Mouse (Mus musculus): ENCODE results near the gene Aaed1.
"Not testable (repeated sequence)": the region's sequence is repeated elsewhere in the genome, so short reads cannot be mapped to it uniquely, and the experiment has no call there.

Gene Aaed1

DNA sequence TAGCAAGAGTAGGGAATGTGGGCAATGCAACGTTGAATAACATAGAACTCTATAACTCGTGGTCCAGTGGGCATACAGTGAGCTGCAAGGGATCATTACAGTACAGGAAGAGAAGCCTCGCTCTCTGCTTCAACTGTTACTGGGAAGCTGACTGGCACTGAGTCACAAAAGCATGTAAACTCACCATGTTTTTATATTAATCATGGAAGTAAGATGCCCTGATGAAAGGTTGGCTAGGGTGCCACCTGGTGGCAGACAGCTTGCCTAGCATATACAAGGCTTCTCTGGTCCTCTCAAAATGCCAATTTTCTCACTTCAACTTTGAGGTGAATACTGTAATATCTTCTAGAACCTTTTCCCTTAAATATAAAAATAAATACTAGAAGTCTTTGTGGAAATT is 6.4 kb downstream of the Aaed1 start:
- DNase-seq, result peak; percentile 80 to 84

DNA sequence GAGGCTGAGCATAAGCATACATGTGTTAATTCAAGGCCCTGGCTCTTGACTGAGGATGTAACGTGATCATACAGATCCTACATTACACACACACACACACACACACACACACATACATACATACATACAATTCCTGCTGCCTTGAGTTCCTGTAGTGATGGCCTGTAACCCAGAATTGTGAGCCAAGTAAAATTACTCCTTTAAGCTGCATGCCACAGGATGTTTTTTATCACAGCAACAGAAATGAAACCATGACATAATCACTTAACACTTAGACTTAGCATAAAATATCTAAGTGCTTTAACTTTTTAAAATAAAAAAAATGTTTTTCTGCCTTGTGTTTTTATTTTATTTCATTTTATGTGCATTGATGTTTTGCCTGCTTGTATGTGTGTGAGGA is 13.4 kb downstream of the Aaed1 start:
- no peak for DNase-seq

DNA sequence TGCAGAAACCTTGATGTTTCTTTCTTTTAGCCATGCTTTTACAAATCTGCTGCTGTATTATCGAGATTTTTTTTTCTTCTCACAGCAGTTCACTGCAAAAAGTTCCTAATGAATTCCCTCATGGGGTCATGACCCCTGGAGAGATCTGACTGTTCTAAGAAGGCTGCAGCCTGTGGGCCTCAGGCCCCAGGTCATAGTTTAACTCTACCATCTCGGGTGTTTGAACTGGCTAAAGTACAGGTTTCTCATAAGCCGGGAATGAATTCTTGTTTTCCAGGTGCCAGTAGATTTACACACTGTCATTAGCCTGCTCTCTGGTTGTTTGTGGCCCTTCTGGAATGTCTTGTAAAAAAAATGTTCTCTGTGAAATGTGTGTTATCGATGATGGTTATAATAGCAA is 25.7 kb downstream of the Aaed1 start:
- DNase-seq, result no peak

DNA sequence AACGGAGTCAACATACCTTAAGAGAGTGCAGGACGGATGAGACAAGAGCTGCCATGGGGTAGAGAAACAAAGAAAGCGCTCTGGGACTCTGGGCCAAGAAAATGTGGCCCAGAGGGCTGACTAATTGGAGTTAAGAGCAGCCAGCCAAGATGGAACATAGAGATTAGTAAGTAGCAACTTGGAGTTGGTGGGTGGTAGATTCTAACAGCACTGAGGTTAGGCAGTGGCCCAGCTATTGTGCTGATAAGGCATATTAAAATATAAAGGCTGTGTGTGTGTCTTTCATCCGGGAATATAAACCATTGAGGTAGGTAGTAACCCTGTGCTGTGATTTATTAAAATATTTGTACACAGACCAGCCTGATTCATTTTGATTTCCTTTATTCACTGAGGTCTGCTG is 26.2 kb downstream of the Aaed1 start:
- DNase-seq, result no peak

DNA sequence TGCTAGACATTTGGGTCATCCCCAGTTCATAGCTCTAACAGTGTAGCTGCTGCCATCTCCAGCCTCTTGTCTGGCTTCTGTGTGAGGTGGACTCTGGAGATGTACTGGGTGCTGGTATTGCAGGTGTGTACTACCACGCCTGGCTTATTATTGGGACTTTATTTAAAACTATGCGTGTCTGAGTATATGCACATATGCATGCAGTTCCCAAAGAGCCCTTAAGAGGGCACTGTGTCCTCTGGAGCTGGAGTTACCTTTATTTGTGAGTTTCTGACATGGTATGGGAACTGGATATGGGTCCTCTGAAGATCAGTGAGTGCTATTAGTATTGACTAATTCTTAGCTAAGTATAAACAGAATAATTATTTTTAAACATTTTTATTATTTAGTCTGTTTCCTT is 27.8 kb downstream of the Aaed1 start:
- no peak for DNase-seq

DNA sequence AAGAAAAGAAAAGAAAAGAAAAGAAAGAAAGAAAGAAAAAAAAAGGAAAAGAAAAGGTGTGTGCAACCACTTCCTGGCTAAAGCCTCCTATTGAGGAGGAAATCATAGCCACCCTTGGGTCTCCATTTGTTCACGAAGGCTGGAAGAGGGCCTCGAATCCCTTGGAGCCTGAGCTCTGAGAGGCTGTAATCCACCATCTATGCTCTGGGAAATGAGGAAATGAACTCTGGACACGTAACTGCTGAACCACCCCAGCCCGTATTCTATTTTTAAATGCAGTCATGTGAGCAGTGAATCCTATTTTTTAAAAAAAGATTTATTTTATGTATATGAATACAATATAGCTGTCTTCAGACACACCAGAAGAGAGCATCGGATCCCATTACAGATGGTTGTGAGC is 31.6 kb downstream of the Aaed1 start:
- DNase-seq, result no peak

DNA sequence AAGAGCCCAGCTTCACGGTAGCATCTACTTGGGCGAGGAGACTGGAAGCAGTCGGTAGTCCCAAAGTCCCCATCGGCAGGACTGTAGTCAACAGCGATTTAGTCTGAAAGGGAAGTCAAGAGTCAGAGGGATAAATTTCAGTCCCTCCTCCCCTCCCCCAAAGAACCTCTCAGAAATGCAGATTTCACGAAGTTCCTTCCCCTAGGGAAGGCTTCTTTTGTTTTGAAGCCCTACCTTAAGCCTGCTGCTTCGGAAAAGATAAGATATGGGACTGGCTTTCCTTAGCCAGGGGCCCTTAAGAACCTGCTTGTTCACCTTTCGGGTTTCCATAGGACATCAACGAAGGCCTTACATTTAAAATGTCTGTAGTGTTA is 36.8 kb downstream of the Aaed1 start:
- DNase-seq, result no peak

DNA sequence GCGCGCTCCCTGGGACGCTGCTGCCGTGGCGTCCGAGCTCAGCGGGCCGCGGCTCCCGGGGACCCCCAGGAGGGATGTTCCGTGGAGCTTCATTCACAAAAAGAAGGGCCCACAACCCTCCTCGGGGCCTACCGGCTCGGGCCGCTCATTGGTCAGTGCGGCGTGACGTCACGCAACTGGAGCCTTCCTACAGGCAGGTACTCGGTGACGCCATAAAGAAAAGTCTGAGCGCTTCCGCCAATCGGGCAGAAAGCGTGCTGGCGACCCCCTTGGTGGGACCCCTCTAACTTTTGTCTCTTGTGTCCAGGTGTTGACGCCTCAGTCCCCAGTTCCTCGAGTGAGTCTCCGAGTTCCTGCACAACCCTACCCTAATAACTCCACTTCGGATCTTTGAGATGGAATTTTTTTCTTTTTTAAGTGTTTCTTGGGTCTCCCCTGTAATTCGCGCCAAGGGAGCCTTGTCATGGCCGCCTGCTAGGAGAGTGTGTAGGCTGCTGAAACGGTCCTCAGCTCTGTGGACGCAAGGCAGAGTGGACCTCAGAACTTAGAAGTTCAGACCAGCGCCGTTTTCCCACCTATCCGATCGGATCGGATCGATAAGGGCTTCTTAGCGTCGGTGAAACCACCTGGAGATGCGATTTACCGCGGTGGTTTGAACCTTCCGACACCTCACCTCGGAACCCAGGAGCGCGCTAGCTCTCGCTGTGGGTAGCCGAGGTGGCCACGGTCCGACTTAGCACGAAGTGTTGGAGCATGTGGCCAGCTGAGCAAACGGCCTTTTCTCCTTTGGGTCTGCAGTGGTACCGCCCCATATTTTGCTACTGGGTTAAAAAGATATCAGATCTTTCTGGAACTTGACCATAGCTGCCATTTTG is 37.4 kb downstream of the Aaed1 start, which contains the start of gene Cdc14b:
Cdc14b (minus strand) TSS at position 412 of the 875 bp plus-strand sequence.
- DNase-seq, result peak; percentile 74 to 81

DNA sequence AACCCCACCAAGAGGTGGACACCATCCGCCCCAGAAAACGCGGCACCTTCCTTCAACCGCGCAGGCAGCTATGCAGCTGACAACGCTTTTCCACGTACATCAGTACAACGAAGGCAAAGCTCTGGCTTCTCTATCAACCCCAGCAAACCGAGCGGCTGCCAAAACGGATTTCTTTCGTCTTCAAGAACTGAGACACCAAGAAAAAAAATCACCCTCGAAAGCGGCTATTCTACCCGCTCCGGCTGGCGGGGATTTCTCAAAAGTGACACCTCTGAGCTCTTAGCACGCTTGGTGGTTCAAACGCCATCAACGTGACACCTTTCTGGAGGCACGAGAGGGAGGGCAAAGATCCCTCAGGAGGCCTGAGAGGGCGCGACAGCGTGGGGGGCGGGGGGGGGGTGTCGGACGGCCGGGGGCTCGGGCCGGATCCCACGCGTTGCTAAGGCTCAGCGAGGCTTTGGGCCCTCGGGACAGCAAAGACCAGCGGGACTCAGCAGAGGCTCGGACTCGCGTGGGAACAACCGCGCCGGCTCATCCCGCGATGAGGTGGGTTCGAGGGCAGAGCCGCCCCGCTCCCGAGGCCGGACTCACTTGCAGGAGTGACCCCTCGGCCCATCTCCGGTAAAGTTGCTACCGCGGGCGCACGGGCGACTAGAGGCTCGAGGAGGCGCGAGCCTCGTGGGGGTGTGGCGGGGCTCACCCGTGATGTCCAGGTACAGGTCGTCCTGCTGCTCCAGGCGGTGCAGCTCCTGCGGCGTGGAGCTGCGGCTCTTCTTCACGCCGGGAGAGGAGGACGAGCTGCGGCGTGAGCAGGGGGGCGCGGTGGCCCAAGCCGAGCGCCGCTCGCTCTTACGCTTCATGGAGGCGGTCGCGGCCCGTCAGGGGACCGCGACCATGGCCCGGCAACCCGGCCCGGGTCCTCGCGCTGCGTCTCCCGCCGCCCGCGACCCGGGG is 38.3 kb downstream of the Aaed1 start:
- peak; percentile 37 to 56 for DNase-seq

DNA sequence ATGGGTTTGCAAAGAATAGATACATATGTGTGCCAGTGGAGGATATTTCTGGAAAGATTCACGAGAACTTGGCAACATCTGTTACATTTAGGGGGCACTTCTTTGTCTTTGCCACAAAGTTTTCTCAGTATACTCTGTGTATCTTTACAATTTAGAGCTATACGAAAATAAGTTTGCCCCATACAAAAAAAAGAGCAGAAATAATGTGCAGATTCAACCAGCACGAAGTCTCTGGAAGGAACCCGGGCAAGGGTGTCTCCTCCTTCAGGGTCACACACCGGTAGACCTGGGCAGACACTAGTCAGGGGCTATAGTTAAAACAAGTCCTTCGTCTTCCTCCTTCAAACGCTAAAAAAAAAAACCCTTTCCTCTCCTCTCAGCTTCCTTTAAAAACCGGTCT is 39.2 kb downstream of the Aaed1 start:
- DNase-seq, result no peak

DNA sequence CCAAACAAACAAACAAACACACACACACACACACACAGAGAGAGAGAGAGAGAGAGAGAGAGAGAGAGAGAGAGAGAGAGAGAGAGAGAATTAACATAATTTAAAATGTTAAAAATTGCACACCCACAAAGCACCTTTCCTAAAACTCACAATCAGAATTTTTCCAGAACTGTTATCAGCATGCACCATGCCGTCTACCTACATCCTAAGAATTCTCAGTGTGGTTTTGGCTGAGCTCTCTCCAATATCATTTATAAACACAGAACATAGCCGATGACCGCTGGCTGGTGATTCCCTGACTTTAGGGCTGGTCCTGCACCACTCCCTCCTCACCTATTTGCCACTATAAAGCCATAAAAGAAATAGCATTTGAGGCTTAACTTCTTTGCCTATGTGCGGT is 44.1 kb downstream of the Aaed1 start:
- no peak for DNase-seq

DNA sequence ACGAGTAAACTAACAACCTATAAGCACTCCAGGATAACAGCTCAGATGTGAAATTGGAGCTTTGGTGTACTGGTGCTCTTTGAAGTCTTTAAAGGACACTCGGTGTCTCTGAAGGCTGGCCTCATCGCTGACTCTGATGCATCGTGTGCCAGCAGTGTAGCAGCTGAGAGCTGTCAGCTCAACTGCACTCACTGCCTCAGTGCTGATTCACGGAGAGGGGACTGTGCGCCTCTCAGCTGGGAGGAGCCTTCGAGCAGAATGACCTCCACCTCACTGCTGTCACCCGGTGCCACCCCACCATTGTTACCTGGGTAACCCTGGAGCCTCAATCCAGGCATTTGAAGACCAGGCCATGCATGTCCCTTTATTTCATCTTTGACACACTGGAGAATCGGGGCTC is 45.4 kb downstream of the Aaed1 start:
- peak; percentile 20 to 26 for DNase-seq

DNA sequence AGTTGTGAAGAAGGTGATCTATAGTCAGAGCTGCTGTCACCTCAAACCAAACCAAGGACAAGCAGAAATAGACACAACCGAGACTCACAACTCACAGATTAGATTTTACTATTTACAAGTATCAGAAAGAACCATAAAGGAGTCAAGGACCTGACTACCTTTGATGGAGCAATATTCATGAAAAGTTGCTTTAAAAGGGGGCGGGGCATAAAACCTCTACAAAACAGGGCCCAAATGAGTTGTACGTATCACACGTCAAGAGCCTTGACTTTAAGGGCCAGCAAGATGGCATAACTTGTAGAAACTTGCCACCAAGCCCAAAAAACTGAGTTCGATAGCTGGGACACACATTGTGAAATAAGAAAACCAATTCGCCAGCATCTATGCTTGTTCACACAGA is 47.9 kb downstream of the Aaed1 start:
- no peak for DNase-seq

DNA sequence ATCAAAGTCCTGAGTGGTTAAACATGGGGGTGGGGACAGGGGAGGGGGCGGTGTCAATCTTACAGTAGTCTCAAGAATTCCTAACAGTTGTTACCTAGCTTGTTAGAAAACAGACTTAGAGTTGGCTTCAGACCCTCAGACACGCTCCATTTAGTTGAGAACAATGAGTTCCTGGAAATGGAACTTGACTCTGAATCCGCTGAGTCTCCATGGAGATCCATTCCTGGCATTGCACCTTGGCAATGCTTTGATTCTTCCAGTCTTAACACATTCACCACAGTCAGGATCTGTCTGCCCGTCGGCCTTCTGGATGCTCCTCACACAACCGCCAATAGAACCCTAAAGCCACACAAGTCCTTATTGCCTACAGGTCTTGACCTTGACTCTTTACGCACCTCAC is 52.6 kb downstream of the Aaed1 start:
- peak; percentile 36 to 46 for DNase-seq

DNA sequence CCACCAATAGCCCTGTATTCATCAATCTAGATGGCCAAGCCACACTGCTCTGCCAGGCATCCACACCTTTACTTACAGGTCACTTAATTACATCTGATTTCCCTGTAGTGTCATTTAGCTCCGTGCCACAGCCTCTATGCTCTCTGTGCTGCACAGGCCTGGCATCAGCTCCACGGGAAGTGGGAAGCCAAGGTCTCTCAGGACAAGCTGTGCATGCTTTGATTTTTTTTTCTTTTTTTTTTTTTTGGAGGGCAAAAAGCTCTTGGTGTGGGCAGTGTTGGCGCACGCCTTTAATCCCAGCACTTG is 54.0 kb downstream of the Aaed1 start:
- DNase-seq, result peak; percentile 60 to 74

DNA sequence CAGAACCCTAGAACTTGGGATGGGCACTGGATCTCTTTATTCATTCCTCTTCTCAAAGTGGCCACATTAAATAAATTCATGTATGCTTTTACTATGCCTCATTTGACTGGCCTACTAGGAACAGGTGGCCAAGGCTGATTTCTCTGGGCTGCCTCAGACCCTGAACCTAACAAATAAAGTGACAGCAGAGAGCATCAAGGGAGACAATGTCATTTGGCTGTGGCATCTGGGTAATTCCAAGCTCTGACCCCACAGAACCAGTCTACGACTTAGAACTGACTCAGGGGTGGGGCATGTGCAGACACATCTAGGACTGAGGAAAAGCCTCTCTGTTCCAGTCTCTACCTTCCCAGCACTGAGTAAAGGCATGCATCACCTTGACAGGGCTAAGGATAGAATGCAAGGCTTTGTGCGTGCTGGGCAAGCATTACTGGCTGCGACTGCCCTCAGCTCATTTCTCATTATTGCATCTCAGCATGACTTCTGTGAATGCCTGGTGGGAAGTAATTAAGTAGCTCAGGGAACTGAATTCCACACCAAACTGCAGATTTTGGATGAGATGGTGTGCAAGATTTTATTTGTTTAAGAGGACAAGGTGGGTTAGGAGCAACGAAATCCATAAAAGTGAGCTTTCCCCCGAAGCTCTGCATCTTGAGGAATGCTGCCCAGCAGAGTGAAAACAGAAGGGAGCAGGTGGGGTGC is 54.5 kb downstream of the Aaed1 start:
- peak; percentile 49 to 59 for DNase-seq

DNA sequence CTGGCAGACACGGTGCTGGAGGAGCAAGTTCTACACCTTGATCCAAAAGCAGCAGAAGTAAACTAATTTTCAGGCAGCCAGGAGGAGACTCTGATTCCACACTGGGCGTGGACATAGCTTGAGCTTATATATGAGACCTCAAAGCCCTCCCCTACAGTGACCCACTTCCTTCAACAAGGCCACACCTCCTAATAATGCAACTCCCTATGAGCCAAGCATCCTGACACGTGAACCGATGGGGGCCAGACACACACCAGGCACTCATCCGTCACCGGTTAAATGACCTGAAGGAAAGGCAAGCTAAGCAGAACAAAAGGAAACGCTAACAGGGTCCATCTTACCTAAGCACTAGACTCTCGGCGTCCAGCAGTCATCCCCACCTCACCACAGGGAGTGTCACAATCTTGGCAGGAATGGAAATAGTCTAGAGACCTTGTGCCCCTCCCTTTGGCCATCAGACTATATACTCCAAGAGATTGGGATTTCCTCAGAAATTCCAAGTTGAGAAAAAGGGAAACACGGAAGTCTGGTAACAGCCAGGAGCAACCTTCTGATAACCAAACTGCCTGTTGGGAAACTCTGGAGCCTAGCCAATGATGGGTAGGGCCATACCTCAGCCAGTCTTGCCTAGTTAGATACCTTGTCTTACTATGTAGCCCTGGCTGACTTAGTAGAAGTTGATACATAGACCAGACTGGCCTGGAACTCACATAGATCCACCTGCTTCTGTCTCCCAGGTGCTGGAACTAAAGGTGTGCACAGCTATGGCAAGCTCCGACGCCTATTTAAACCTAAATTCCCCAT is 55.3 kb downstream of the Aaed1 start:
- DNase-seq, result peak; percentile 37 to 39

DNA sequence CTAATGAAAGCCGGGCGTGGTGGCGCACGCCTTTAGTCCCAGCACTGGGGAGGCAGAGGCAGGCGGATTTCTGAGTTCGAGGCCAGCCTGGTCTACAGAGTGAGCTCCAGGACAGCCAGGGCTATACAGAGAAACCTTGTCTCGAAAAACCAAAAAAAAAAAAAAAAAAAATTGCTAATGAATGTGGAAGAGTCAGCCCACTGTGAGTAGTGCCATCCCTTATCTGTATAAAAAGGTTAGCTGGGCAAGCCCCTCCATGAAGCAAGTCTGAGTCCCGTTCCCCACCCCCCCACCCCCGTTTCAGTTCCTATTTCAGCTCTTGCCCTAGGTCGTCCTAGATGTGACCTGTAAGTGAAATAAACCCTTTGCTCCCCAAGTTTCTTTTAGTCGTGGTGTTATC is 58.3 kb downstream of the Aaed1 start:
- DNase-seq, result not testable (repeated sequence)

DNA sequence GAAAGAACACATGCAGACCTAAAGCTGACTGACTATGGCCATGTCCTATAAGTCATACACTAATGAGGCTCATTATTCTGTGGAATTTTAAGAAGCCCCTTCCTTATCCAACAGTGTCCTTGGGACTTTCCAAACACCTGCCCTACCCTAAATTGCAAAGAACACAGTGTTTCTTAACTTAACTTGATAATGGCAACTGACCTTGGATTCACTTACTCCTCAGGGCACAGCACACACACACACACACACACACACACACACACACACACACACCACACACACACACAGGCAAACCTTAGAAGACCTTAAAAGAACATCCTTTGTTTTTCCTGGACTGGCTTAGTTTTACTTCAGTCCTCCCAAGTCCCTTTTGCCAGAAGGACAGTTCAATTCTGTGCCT is 58.8 kb downstream of the Aaed1 start:
- DNase-seq, result no peak

DNA sequence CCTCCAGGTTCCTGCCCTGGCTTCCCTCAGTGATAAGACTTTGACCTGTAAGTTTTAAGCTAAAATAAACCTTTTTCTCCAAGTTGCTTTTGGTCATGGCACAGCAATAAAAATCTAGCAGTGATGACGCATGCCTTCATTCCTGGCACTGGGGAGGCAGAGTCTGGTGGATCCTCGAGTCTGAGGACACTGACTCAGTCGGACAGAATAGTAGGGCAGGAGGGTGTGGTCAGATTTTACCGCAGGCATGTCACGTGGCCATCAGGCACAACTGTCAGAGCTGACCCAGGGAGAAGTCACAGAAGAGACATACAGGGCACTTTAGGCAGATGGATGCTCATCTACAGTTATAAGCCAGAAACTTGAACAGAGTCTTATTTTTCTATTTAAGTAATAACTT is 60.4 kb downstream of the Aaed1 start:
- no peak for DNase-seq

DNA sequence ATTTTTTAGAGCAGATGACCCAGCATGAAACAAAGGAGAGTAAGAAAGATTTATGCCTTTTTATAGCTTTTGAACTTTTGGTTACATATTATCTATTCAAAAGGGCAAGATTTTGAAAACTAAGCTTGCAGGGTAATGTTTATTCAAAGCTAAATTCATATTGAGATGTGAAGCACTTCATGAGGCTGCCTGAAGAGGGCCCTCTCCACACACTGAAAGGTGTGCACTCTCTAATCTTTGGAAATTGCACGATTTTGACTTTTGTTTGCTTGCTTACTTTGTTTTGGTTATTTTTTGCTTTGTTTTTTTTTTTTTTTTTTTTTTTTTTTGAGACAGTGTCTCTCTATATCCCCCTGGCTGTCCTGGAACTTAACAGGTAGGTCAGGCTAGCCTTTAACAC is 62.1 kb downstream of the Aaed1 start:
- peak; percentile 57 to 69 for DNase-seq

DNA sequence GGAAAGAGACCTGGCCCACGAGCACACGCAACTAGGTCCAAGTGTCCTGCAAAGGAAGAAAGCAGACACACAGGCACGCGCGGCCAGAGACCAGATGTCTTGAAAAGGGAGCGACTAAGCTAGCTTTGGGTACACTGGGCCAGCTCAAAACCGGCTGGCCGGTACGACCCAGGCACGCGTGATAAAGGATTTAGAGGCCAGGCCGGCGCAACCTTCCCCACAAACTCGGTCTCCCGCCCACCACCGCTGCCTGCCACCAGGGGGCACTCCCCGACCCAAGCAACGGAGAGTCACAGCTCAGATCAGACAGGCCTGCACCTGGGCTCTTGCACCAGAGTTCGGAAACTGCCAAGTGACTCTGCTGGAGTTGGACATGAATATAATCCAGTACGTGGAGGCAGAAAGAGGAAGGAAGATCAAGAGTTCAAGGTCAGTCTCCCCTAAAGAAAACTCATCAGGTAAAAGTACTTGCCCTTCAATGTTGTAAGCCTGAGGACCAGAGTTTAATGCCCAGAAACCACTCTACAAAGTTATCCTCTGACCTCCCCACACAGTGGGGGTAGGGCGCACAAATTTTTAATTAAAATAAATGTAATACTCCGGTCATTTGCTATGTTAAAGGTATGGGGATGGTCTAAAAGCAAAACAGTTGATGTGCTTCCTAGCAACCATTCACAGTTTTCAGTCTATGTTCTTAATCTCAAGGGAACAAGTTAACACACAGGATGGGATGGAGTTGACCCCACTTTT is 63.6 kb downstream of the Aaed1 start:
- peak; percentile 93 to 94 for DNase-seq

All from cerebellum, postnatal 10 days (tissue).